ENCODE assay signal across 9 mouse cellular contexts in the genomic region with DNA sequence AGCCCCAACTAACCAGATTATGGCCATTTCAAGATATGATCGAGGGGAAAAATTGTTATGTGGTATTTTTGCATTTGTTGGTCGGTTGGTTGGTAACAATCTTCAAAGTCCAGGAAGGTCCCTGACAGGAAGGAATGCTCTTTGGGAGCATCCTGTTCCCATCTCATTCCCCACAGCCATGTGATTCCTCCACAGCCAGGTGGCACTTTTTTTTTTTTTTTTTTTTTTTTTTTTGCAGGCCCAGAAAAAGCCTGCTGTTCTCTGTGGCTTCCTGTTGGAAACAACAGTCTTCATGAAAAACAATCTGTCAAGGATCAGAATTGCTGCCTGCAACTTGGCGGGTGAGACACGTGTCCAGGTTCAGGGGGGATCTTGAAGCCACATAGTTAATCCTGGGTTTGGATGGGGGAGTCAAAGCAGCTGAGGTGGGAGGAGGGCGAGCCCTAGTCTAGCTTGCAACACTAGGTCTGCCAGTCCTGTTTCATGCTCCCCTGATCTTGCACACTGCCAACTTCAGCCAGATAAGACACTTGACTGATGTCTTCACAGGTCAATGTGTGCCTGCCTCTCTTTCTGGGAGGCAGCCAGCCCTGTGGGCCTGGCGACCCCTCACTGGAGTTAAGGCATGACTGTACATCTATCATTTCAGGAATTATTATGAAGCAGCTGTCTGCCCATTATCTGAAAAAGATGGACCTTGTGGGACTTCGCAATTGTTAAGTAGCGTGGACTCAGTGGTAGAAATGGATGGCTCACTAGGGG. TPM values are rescaled to one million over a fixed set of nuclear protein-coding genes. Genes with fewer than 3 reads are reported as not detected.
DNase-seq lines count a peak whose midpoint lies in the region; ATAC-seq lines count a peak whose summit lies in the region.
"Had no signal": no experiment of that assay in that cellular context is flagged by ENCODE, and none has a peak within 500 bp of the region (broad histone marks: within the 10 kb centered on the region; RNA-seq: fewer than 3 reads in every experiment).

No protein-coding gene starts in this region.

- no peaks in the 10 kb centered on the region for H3K27me3 ChIP-seq in embryonic facial prominence, embryonic 11.5 days (ENCODE audit: control insufficient read depth, insufficient read depth, low read length)
- no peaks in the 10 kb centered on the region for H3K27me3 ChIP-seq in embryonic facial prominence, embryonic 10.5 days (replicated peaks; ENCODE audit: low read depth, poor library complexity, severe bottlenecking)
- no peaks in the 10 kb centered on the region for H3K27me3 ChIP-seq in neural tube, embryonic 15.5 days (replicated peaks)
- H3K27me3 ChIP-seq in hindbrain, embryonic 14.5 days (ENCODE audit: control insufficient read depth, insufficient read depth, low read length) = no peaks in the 10 kb centered on the region
- no peaks in the 10 kb centered on the region for H3K27me3 ChIP-seq in neural tube, embryonic 13.5 days

- H3K4me3 ChIP-seq in embryonic facial prominence, embryonic 11.5 days (ENCODE audit: low read depth, low read length) = no peak overlapping the region
- H3K4me3 ChIP-seq in embryonic facial prominence, embryonic 10.5 days = no peak overlapping the region
- H3K4me3 ChIP-seq in neural tube, embryonic 15.5 days (replicated peaks) = no peak overlapping the region
- H3K4me3 ChIP-seq in hindbrain, embryonic 14.5 days (replicated peaks; ENCODE audit: low read length) = no peak overlapping the region
- H3K4me3 ChIP-seq in neural tube, embryonic 13.5 days = no peak overlapping the region

- no peaks in the 10 kb centered on the region for H3K4me1 ChIP-seq in embryonic facial prominence, embryonic 11.5 days (ENCODE audit: control insufficient read depth, insufficient read depth, low read length)
- no peaks in the 10 kb centered on the region for H3K4me1 ChIP-seq in embryonic facial prominence, embryonic 10.5 days
- peaks cover 6% of the 10 kb centered on the region for H3K4me1 ChIP-seq in neural tube, embryonic 15.5 days
- no peaks in the 10 kb centered on the region for H3K4me1 ChIP-seq in hindbrain, embryonic 14.5 days (replicated peaks; ENCODE audit: control insufficient read depth, insufficient read depth, low read length)
- H3K4me1 ChIP-seq in neural tube, embryonic 13.5 days (replicated peaks) = peaks cover 25% of the 10 kb centered on the region

- H3K9me3 ChIP-seq in embryonic facial prominence, embryonic 11.5 days (replicated peaks; ENCODE audit: control insufficient read depth, low read length) = peaks cover 52% of the 10 kb centered on the region
- H3K9me3 ChIP-seq in embryonic facial prominence, embryonic 10.5 days = peaks cover 95% of the 10 kb centered on the region
- peaks cover 19% of the 10 kb centered on the region for H3K9me3 ChIP-seq in neural tube, embryonic 15.5 days (replicated peaks)
- peaks cover 38% of the 10 kb centered on the region for H3K9me3 ChIP-seq in hindbrain, embryonic 14.5 days (ENCODE audit: control insufficient read depth, low read length)
- H3K9me3 ChIP-seq in neural tube, embryonic 13.5 days = peaks cover 46% of the 10 kb centered on the region

- peaks cover 44% of the 10 kb centered on the region for H3K36me3 ChIP-seq in embryonic facial prominence, embryonic 11.5 days (replicated peaks; ENCODE audit: control insufficient read depth, insufficient read depth, low read depth, low read length)
- peaks cover 50% of the 10 kb centered on the region for H3K36me3 ChIP-seq in embryonic facial prominence, embryonic 10.5 days (replicated peaks)
- H3K36me3 ChIP-seq in neural tube, embryonic 15.5 days = peaks cover 40% of the 10 kb centered on the region
- H3K36me3 ChIP-seq in hindbrain, embryonic 14.5 days (replicated peaks; ENCODE audit: control insufficient read depth, insufficient read depth) = peaks cover 38% of the 10 kb centered on the region
- H3K36me3 ChIP-seq in neural tube, embryonic 13.5 days = peaks cover 50% of the 10 kb centered on the region

- H3K9ac ChIP-seq in embryonic facial prominence, embryonic 11.5 days (replicated peaks; ENCODE audit: low read length) = no peak overlapping the region
- H3K9ac ChIP-seq in neural tube, embryonic 15.5 days (replicated peaks) = no peak overlapping the region
- no peak overlapping the region for H3K9ac ChIP-seq in hindbrain, embryonic 14.5 days
- H3K9ac ChIP-seq in neural tube, embryonic 13.5 days = no peak overlapping the region

- DNase-seq in embryonic facial prominence, embryonic 11.5 days (ENCODE audit: low spot score) = no peak
- DNase-seq in embryonic facial prominence, embryonic 10.5 days (ENCODE audit: low spot score) = no peak
- peak; percentile 74 for DNase-seq in neural tube, embryonic 10.5 days (ENCODE audit: extremely low spot score, low spot score)
- no peak for DNase-seq in hindbrain, embryonic 14.5 days (ENCODE audit: low spot score)
- DNase-seq in thymus, postnatal 36 days = no peak
- DNase-seq in gastrocnemius, adult 8-10 months (ENCODE audit: low spot score in 2 of 2) = no peak

- WGBS in embryonic facial prominence, embryonic 11.5 days = 81% methylated on average over 8 of the region's 8 CpGs
- WGBS in embryonic facial prominence, embryonic 10.5 days = 81% methylated on average over 8 of the region's 8 CpGs
- WGBS in neural tube, embryonic 15.5 days = 79% methylated on average over 8 of the region's 8 CpGs
- WGBS in hindbrain, embryonic 14.5 days = 73% methylated on average over 8 of the region's 8 CpGs
- 73% methylated on average over 8 of the region's 8 CpGs for whole genome bisulfite sequencing in neural tube, embryonic 13.5 days

- H3K4me2 ChIP-seq in embryonic facial prominence, embryonic 11.5 days (ENCODE audit: low read depth, low read length) = no peak overlapping the region
- H3K4me2 ChIP-seq in neural tube, embryonic 15.5 days = no peak overlapping the region
- no peak overlapping the region for H3K4me2 ChIP-seq in hindbrain, embryonic 14.5 days (replicated peaks)
- H3K4me2 ChIP-seq in neural tube, embryonic 13.5 days = no peak overlapping the region

- 0 out of 2 replicates have a peak, but pooled peaks have one; percentile 2 for ATAC-seq in embryonic facial prominence, embryonic 11.5 days (replicated peaks; ENCODE audit: insufficient number of reproducible peaks, low FRiP score, low TSS enrichment, low read depth)
- no peak for ATAC-seq in neural tube, embryonic 15.5 days (ENCODE audit: low FRiP score)
- peak; percentile 1; the same call in 1 of the 2 replicates for ATAC-seq in hindbrain, embryonic 14.5 days (ENCODE audit: low FRiP score)
- ATAC-seq in neural tube, embryonic 13.5 days (ENCODE audit: low read depth) = peak; percentile 1; the same call in 1 of the 2 replicates

- no peak overlapping the region for H3K27ac ChIP-seq in embryonic facial prominence, embryonic 11.5 days (replicated peaks; ENCODE audit: low read depth, low read length)
- H3K27ac ChIP-seq in embryonic facial prominence, embryonic 10.5 days (replicated peaks) = no peak overlapping the region
- no peak overlapping the region for H3K27ac ChIP-seq in neural tube, embryonic 15.5 days (replicated peaks)
- no peak overlapping the region for H3K27ac ChIP-seq in hindbrain, embryonic 14.5 days
- no peak overlapping the region for H3K27ac ChIP-seq in neural tube, embryonic 13.5 days (replicated peaks)

RNA-seq across cellular contexts. Expression of gene Hjurp, which starts 18.4 kb away (rescaled TPM):
- polyA plus RNA-seq in embryonic facial prominence, embryonic 11.5 days (2014; fragmentation: Nextera tagmentation; extraction: Ambion mirVana) = 139 and 152 TPM in 2 replicates
- polyA plus RNA-seq in embryonic facial prominence, embryonic 10.5 days (2016; fragmentation: Nextera tagmentation; extraction: Ambion mirVana) = 219 and 220 TPM in 2 replicates
- polyA plus RNA-seq in neural tube, embryonic 15.5 days (2015; fragmentation: Nextera tagmentation; extraction: Ambion mirVana) = 63.6 and 84.0 TPM in 2 replicates
- 64.1 and 64.5 TPM in 2 replicates for polyA plus RNA-seq in hindbrain, embryonic 14.5 days (2014; fragmentation: Nextera tagmentation; extraction: Ambion mirVana)
- 69.9 and 74.0 TPM in 2 replicates for polyA plus RNA-seq in neural tube, embryonic 13.5 days (2015; fragmentation: Nextera tagmentation; extraction: Ambion mirVana)
- total RNA-seq in gastrocnemius, adult 8-10 months (2022) = 1 to 10 TPM; 4.4 to 6.3 (median 4.7) TPM

RNA-seq across cellular contexts. Expression of gene Trpm8, which starts 18.4 kb away (rescaled TPM):
- not detected in 2 replicates for polyA plus RNA-seq in embryonic facial prominence, embryonic 11.5 days (2014; fragmentation: Nextera tagmentation; extraction: Ambion mirVana)
- polyA plus RNA-seq in embryonic facial prominence, embryonic 10.5 days (2016; fragmentation: Nextera tagmentation; extraction: Ambion mirVana) = not detected in 2 replicates
- 0.11 and 0.14 TPM in 2 replicates for polyA plus RNA-seq in neural tube, embryonic 15.5 days (2015; fragmentation: Nextera tagmentation; extraction: Ambion mirVana)
- polyA plus RNA-seq in hindbrain, embryonic 14.5 days (2014; fragmentation: Nextera tagmentation; extraction: Ambion mirVana) = 0.10 and 0.17 TPM in 2 replicates
- 0.07 TPM in 1 of 2 replicates, not detected in the other for polyA plus RNA-seq in neural tube, embryonic 13.5 days (2015; fragmentation: Nextera tagmentation; extraction: Ambion mirVana)
- not detected for total RNA-seq in gastrocnemius, adult 8-10 months (2022)
- total RNA-seq: heart, postnatal 14 days had no signal

RNA-seq across cellular contexts. Expression of gene Mroh2a, which starts 32.3 kb away (rescaled TPM):
- polyA plus RNA-seq in embryonic facial prominence, embryonic 11.5 days (2014; fragmentation: Nextera tagmentation; extraction: Ambion mirVana) = 1.00 and 1.7 TPM in 2 replicates
- polyA plus RNA-seq in embryonic facial prominence, embryonic 10.5 days (2016; fragmentation: Nextera tagmentation; extraction: Ambion mirVana) = 1.0 and 1.1 TPM in 2 replicates
- polyA plus RNA-seq in neural tube, embryonic 15.5 days (2015; fragmentation: Nextera tagmentation; extraction: Ambion mirVana) = 0.41 and 0.69 TPM in 2 replicates
- polyA plus RNA-seq in hindbrain, embryonic 14.5 days (2014; fragmentation: Nextera tagmentation; extraction: Ambion mirVana) = 1.1 and 2.0 TPM in 2 replicates
- 0.58 and 0.68 TPM in 2 replicates for polyA plus RNA-seq in neural tube, embryonic 13.5 days (2015; fragmentation: Nextera tagmentation; extraction: Ambion mirVana)
- not detected for total RNA-seq in gastrocnemius, adult 8-10 months (2022)

RNA-seq across cellular contexts. Expression of gene Ugt1a1, which starts 47.3 kb away (rescaled TPM):
- polyA plus RNA-seq in embryonic facial prominence, embryonic 11.5 days (2014; fragmentation: Nextera tagmentation; extraction: Ambion mirVana) = not detected in 2 replicates
- not detected in 2 replicates for polyA plus RNA-seq in embryonic facial prominence, embryonic 10.5 days (2016; fragmentation: Nextera tagmentation; extraction: Ambion mirVana)
- polyA plus RNA-seq in neural tube, embryonic 15.5 days (2015; fragmentation: Nextera tagmentation; extraction: Ambion mirVana) = 0.34 TPM in 1 of 2 replicates, not detected in the other
- polyA plus RNA-seq in hindbrain, embryonic 14.5 days (2014; fragmentation: Nextera tagmentation; extraction: Ambion mirVana) = not detected in 2 replicates
- polyA plus RNA-seq in neural tube, embryonic 13.5 days (2015; fragmentation: Nextera tagmentation; extraction: Ambion mirVana) = not detected in 2 replicates
- total RNA-seq in gastrocnemius, adult 8-10 months (2022) = under 1 TPM in 2 of 4 experiments, not detected in 2; 0.12 to 0.46 TPM
- total RNA-seq: heart, postnatal 14 days had no signal

RNA-seq across cellular contexts. Expression of gene Dnajb3, which starts 53.5 kb away (rescaled TPM):
- 12.0 and 16.3 TPM in 2 replicates for polyA plus RNA-seq in embryonic facial prominence, embryonic 11.5 days (2014; fragmentation: Nextera tagmentation; extraction: Ambion mirVana)
- 10.6 and 12.2 TPM in 2 replicates for polyA plus RNA-seq in embryonic facial prominence, embryonic 10.5 days (2016; fragmentation: Nextera tagmentation; extraction: Ambion mirVana)
- polyA plus RNA-seq in neural tube, embryonic 15.5 days (2015; fragmentation: Nextera tagmentation; extraction: Ambion mirVana) = 11.9 and 13.7 TPM in 2 replicates
- 11.9 and 16.5 TPM in 2 replicates for polyA plus RNA-seq in hindbrain, embryonic 14.5 days (2014; fragmentation: Nextera tagmentation; extraction: Ambion mirVana)
- 16.9 and 18.7 TPM in 2 replicates for polyA plus RNA-seq in neural tube, embryonic 13.5 days (2015; fragmentation: Nextera tagmentation; extraction: Ambion mirVana)
- not detected for total RNA-seq in gastrocnemius, adult 8-10 months (2022)
